Mouse (Mus musculus) forebrain, embryonic 16.5 days (tissue): ENCODE results near the gene Dhrs3. TPM values are rescaled to one million over a fixed set of nuclear protein-coding genes. Genes with fewer than 3 reads are reported as not detected.

Experiments
- ATAC-seq: fragments of 200-750 bp; cut with Nextera tagmentation; 2 replicates; pipeline ENCODE4 v1.8.0; 2017; ENCODE audit warnings: mild to moderate bottlenecking, moderate library complexity
- H3K27ac ChIP-seq: fragments of 300-500 bp; sonication (generic); 2 replicates; pipeline ENCODE4 v1.5.1; 2014; ENCODE audit warnings: low read length, control low read depth
- H3K27me3 ChIP-seq: fragments of 300-500 bp; sonication (generic); replicated peaks from 2 replicates; pipeline ENCODE4 v1.6.1; 2014; ENCODE audit warnings: low read length; ENCODE audit not compliant: control insufficient read depth, insufficient read depth
- H3K36me3 ChIP-seq: fragments of 300-500 bp; sonication (generic); 2 replicates; pipeline ENCODE4 v1.6.1; 2014; ENCODE audit not compliant: control insufficient read depth, insufficient read depth
- H3K4me1 ChIP-seq: fragments of 300-500 bp; sonication (generic); replicated peaks from 2 replicates; pipeline ENCODE4 v1.6.1; 2014; ENCODE audit warnings: low read length; ENCODE audit not compliant: control insufficient read depth, insufficient read depth
- H3K4me2 ChIP-seq: fragments of 300-500 bp; sonication (generic); 2 replicates; pipeline ENCODE4 v1.6.1; 2014; ENCODE audit warnings: mild to moderate bottlenecking, low read length, control low read depth
- H3K4me3 ChIP-seq: fragments of 300-500 bp; sonication (generic); replicated peaks from 2 replicates; pipeline ENCODE4 v1.5.1; 2014; ENCODE audit warnings: mild to moderate bottlenecking, low read length, control low read depth
- H3K9ac ChIP-seq: fragments of 300-500 bp; sonication (generic); replicated peaks from 2 replicates; pipeline ENCODE4 v1.6.1; 2014; ENCODE audit warnings: low read depth, low read length, control low read depth
- H3K9me3 ChIP-seq: fragments of 300-500 bp; sonication (generic); 2 replicates; pipeline ENCODE4 v1.6.1; 2016; ENCODE audit warnings: low read length; ENCODE audit not compliant: control insufficient read depth
- WGBS: fragments of 180-500 bp; shearing (Covaris S2); extraction: QIAGEN DNeasy Blood & Tissue Kit; methylation state at CpG from one replicate; pipeline ENCODE4 v1.1.7; 2014; 5-methylcytosine and 5-hydroxymethylcytosine counted together
- polyA plus RNA-seq: library from polyadenylated mRNA; unstranded; fragments of >200 nt; fragmentation: Nextera tagmentation; extraction: Ambion mirVana; gene quantifications from 2 replicates; pipeline ENCODE4 v1.2.1, GENCODE M21; 2015

Dhrs3 gene
- polyA plus RNA-seq, 1 experiment from 2014 or later, result 16.3 TPM

DNA sequence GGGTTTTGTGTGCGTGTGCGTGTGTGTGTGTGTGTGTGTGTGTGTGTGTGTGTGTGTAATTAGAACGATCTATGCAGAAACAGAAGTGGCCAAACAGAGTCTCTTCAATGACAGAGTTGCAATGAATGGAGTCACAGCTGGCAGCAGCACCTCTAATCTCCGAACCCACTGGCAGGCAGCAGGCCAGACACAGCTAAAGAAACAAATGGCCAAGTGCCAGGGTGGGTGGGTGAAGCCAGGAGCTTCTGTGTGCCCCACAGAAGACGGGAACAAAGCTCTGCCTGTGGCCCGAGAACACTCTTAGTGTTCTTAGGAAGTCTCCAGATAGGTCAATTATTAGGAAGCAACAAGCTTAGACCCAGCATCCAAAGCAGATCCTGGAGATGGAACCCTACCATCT, 6.2 kb upstream of the Dhrs3 start:
- Histone ChIP-seq H3K27ac (no peak overlapping the region), H3K4me3 (no peak overlapping the region), H3K36me3 (no peaks in the 10 kb centered on the region), H3K4me2 (no peak overlapping the region), H3K9me3 (no peaks in the 10 kb centered on the region), H3K27me3 (peaks cover 5% of the 10 kb centered on the region; the same call in 1 of the 2 replicates), H3K4me1 (peaks cover 15% of the 10 kb centered on the region), H3K9ac (no peak overlapping the region)
- WGBS, result 16% methylated on average over 6 of the region's 6 CpGs
- ATAC-seq, result peak; percentile 45

DNA sequence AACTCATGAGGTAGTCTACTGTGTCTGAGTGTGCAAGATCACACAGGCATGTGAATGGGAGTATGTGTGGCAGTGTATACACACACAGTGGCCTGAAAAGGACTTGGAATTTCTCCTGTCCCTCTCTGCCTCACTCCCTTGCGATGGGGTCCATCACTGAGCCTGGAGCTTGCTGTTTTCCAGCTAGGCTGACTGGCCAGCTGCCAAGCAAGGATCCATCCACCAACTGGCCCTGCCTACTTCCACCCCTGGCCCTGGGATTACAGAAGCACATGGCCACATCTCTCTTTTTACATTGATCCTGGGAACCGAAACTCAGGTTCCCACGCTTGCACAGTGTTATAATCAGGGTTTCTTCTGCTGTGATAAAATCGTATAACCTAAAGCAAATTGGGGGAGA, 3.9 kb upstream of the Dhrs3 start:
- 84% methylated on average over 4 of the region's 4 CpGs for WGBS
- no peaks in the 10 kb centered on the region for H3K36me3 ChIP-seq
- no peak for ATAC-seq

GRCm38 (mm10) chr4:144889505-144890301, 2.9 kb upstream of the Dhrs3 start:
- H3K4me3 ChIP-seq, result no peak overlapping the region
- no peak for ATAC-seq
- H3K36me3 ChIP-seq, result no peaks in the 10 kb centered on the region
- no peaks in the 10 kb centered on the region for H3K9me3 ChIP-seq
- no peak overlapping the region for H3K9ac ChIP-seq
- no peak overlapping the region for H3K4me2 ChIP-seq
- WGBS, result 81% methylated on average over 9 of the region's 9 CpGs
- peaks cover 28% of the 10 kb centered on the region for H3K4me1 ChIP-seq
- peaks cover 17% of the 10 kb centered on the region for H3K27me3 ChIP-seq
- no peak overlapping the region for H3K27ac ChIP-seq

More for the DNA sequence above, 3.9 kb upstream of the Dhrs3 start:
- peaks cover 11% of the 10 kb centered on the region; the same call in 1 of the 2 replicates for H3K27me3 ChIP-seq
- no peak overlapping the region for H3K4me2 ChIP-seq
- no peak overlapping the region for H3K27ac ChIP-seq
- H3K9ac ChIP-seq, result no peak overlapping the region
- no peak overlapping the region for H3K4me3 ChIP-seq
- peaks cover 19% of the 10 kb centered on the region for H3K4me1 ChIP-seq
- no peaks in the 10 kb centered on the region for H3K9me3 ChIP-seq

- Histone ChIP-seq H3K4me3 (no peak overlapping the region), H3K27ac (no peak overlapping the region), H3K36me3 (no peaks in the 10 kb centered on the region), H3K4me1 (peaks cover 30% of the 10 kb centered on the region), H3K27me3 (peaks cover 18% of the 10 kb centered on the region), H3K9ac (no peak overlapping the region), H3K9me3 (no peaks in the 10 kb centered on the region), H3K4me2 (no peak overlapping the region)
- peak; percentile 35 for ATAC-seq
- 11% methylated on average over 7 of the region's 7 CpGs for WGBS
These were observed 1.9 kb upstream of the Dhrs3 start for GRCm38 (mm10) chr4:144890690-144891120.

GRCm38 (mm10) chr4:144891121-144891711, 1.4 kb upstream of the Dhrs3 start:
- WGBS, result 54% methylated on average over 10 of the region's 10 CpGs
- H3K4me3 ChIP-seq, result no peak overlapping the region
- H3K4me1 ChIP-seq, result peaks cover 30% of the 10 kb centered on the region
- no peak overlapping the region for H3K4me2 ChIP-seq
- H3K9me3 ChIP-seq, result no peaks in the 10 kb centered on the region
- no peaks in the 10 kb centered on the region for H3K36me3 ChIP-seq
- peaks cover 18% of the 10 kb centered on the region for H3K27me3 ChIP-seq
- H3K27ac ChIP-seq, result no peak overlapping the region
- H3K9ac ChIP-seq, result no peak overlapping the region
- no peak for ATAC-seq

DNA sequence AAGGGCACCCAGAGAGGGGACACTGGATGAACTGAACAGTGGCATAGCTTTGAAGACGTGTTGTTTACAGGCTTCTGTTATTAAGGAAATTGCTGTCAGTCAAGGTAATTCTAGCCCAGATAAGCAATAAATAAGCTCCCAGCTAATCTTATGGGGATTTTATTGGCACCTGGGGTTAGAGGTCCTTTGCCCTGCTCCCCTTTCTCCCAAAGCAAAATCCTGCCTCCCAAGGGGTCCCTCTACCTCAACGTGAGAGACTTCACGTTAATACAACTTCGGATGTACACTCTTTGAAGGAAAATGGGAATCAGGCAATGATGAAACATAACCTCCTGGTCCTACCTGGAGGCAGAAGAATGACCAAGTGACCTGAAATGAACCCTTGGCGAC, 889 bp upstream of the Dhrs3 start:
- Histone ChIP-seq H3K4me3 (peak overlapping the region; percentile 50), H3K9ac (0 out of 2 replicates have a peak overlapping the region, but pooled peaks have one; percentile 29), H3K27me3 (peaks cover 18% of the 10 kb centered on the region), H3K4me2 (peak overlapping the region; percentile 84), H3K9me3 (no peaks in the 10 kb centered on the region), H3K4me1 (peaks cover 26% of the 10 kb centered on the region), H3K36me3 (no peaks in the 10 kb centered on the region), H3K27ac (no peak overlapping the region)
- no peak for ATAC-seq
- 13% methylated on average over 5 of the region's 5 CpGs for WGBS

DNA sequence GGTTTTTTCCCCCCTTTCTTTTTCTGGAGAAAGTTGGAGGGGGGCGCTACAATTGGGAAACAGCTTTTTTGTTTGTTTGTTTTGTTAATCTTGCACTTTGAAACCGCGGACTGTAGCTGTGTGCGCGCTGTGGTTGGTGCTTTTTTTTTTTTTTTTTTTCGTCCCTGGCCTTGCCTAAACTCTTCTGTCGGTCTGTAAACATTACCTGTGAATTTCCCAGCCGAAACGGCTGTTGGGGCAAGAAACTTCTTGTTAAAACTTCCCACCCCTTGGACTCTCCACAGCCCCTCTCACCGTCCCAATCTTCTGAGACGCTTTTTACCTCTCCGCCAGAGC, 278 bp downstream of the Dhrs3 start:
- peaks cover 18% of the 10 kb centered on the region for H3K27me3 ChIP-seq
- no peaks in the 10 kb centered on the region for H3K9me3 ChIP-seq
- peak overlapping the region; percentile 84 for H3K4me2 ChIP-seq
- peak overlapping the region; percentile 45 for H3K9ac ChIP-seq
- H3K4me1 ChIP-seq, result peaks cover 26% of the 10 kb centered on the region
- H3K27ac ChIP-seq, result no peak overlapping the region
- H3K4me3 ChIP-seq, result peak overlapping the region; percentile 50
- ATAC-seq, result no peak
- WGBS, result under 1% methylated on average over 12 of the region's 12 CpGs
- H3K36me3 ChIP-seq, result no peaks in the 10 kb centered on the region

GRCm38 (mm10) chr4:144893561-144894486, 1.2 kb downstream of the Dhrs3 start:
- Histone ChIP-seq H3K4me3 (peak overlapping the region; percentile 50), H3K27me3 (peaks cover 18% of the 10 kb centered on the region), H3K9ac (peak overlapping the region; percentile 45; the same call in 1 of the 2 replicates), H3K9me3 (no peaks in the 10 kb centered on the region), H3K27ac (no peak overlapping the region; the same call in 1 of the 2 replicates), H3K4me1 (peaks cover 26% of the 10 kb centered on the region), H3K4me2 (peak overlapping the region; percentile 84), H3K36me3 (no peaks in the 10 kb centered on the region)
- peak; percentile 4 for ATAC-seq
- WGBS, result under 1% methylated on average over 44 of the region's 44 CpGs
